Mouse (Mus musculus) frontal cortex, postnatal 36 days (tissue): ENCODE data around the gene Mycn.

Experiments
- DNase-seq, 2 experiments: peaks; one replicate each; pipeline ENCODE4 v3.0.0; 2022; ENCODE audit warnings: low spot score in 2 of 2

Gene Mycn

DNA sequence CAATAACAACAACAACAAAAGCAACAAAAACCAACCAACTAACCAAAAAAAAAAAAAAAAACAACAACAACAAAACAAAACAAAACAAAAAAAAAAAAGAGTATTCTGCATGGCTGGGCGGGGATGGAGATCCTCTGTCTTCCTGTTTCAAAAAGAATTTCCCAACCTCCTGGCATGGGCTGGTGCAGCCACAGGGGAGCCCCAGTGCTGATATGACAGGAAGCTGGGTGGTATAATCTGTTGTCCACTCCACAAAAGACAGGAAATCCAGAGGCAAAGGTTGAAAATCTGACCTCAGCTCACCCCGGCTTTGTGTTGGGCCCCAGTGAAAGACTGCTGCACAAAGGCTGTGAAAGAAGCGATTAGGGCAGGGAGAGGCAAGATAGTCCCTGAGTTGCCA is 17.3 kb downstream of the Mycn start:
- DNase-seq, result no peak

DNA sequence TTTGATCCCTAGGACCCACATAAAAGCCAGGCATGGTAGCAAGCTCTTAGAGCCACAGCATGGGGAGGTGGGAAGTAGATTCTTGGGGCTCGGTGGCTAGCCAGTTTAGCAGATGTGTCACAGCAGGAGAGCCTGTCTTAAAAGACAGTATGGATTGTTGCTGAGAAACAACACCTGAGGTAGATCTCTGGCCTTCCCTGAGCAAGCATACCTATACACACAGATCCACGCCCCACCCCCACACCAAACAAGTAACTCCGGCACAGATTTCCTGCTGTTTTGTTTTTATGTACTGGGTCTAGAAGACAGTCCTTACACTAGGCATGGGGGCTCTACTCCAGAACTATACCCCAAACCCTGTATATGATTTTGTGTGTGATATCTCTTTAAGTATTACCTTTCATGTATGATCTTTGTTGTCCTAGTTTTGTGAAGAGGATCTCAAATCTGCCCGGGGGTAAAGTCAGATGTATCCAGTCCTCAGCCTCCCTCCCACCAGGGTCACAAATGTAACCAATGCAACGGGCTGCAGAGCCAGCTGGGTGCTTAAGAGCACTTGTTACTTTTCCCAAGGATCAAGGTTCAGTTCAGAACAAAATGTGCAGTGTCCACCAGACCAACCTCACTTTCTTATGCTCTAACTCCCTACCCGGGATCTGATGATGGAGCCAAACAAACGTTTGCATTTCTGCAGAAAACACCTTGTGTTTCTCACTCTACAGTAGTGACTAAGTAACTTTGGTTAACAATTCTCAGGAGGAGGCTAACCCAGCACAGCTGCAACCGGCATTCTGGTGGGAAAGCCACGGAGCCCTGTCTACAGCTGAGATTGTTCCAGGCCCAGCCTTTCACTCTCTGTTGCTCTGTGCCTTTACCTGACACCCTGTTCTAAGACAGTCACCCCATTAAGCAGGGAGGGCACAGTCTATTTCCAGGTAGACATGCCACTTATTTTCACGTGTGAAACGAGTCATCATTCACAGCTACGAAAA is 21.3 kb downstream of the Mycn start:
- no peak for DNase-seq

DNA sequence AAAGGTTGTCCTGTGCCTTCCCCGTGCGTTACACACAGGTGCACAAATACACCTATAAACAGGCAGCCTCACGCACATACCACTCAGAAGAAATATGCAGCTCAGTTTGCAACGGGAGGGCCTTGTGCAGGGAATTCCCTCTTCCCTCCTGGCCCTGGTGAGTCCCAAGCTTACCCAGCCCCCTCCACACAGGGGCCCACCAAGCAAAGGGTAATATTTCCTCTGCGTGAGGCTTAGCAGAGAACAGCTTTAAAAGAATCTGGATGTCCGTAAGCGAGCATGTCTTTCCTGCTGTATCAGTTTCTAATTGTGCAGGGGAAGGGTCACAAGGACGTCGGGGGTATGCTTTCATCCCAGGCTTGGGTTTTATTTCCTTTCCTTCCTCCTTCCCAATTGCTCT is 25.4 kb downstream of the Mycn start:
- DNase-seq, result no peak

DNA sequence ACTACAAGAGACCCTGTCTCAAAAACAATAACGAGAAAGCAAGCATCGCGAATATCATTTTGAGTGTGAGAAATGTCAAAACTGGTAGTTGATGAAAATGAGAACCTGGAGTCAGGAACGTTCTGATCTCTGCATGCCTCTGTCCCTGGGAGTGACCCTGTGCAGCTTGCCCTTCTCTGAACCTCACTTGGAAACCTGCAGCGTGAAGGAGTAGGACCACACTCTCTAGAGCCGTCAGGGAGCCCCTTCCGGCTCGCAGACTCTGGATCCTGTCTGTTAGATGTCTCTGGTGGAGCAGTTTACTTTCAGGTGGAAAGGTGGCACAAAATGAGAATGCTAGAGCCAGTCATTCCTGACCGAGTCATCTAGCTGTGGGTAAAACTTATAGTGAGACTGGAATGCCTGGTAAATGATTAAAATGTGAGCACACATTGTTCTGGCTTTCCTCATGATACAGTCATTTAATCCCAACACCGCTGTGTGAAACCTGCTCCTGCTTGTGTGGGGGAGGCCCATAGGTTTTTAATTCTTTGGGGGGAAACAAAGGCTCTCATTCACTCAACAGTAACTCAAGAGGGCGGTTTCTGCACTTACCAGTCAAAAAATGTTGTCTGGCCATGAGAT is 31.2 kb downstream of the Mycn start:
- no peak for DNase-seq

DNA sequence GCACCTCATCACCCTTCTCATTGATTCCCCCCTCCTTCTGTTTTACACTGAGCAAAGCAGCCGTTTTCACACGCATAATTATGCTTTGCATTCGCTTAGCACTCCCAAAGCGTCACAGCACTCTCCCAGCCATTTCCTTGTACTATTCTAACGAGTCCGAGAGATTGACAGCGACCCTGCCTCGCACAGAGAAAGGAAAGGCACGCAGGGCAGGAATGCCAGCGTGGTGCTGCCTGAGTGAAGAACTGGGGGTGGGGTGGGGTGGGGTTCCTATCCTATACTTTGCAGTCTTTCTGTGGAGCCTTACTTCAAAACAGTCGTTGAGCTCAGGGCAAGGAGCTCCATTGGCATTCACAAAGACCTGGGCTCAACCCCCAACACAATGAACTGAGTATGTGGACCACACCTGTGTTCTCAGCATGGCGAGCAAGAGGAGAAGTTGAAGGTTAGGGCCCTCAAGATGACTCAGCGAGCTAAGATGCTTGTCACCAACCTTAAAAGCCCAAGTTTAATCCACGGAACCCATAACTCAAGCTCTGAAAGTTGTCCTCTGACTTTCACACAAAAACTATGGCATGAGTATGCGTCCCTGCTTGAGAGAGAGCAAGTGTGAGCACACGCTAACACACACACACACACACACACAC is 32.0 kb downstream of the Mycn start:
- no peak for DNase-seq

DNA sequence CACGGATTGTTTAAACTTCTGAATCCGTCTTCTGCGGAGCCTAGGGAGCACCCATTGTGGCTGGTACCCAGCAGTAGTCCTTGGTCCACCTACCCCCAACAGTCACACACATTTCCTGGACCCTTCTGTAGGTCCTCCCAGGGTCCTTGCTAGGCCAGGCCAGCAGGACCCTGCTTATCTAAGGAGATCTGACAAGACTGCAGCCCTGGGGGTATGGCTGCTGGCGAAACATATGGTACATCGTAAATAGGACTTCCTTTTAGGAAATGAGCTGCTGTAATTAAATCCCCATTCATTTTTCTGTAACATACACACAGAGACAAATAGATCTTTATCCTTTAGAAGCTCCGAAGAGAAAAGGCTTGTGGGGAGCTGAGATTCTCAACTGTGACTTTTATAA is 34.9 kb downstream of the Mycn start:
- DNase-seq, result no peak

DNA sequence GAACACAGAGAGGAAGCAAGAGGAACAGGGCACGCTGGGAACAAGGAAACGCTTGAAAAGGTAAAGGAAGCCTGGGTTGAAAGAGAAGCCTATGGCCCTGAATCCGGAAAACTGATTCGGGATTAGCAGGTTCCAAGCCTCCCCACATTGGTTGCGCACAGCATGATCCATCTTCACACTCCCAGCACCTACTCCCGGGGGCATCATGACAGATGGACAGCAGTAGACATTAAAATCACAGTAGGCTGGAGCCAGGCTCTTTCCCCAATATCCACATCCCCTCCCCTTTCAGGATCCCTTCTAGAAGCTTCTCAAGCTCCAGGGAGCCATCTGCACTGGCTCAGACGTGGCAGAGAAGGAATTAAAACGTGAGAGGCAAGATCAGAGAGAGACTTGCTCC is 35.4 kb downstream of the Mycn start:
- no peak for DNase-seq

DNA sequence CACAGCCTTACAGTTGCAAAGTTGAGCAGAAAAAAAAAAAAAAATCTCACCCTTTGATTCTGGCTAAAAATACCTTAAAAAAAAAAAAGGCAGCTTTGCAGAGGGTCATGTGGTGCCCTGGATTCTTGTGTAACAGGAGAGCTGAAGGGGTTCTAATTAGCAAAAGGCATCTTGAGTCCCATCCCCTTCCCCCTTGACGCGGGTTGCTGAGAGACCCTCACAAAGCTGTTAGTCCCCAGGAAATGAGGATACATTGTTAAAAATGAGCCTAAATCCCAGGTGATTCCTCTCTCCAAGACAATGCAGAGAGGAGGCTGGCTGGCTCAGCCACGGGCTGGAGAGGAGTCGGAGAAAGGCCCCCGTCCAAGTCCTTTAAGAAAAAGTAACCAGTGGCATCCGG is 36.6 kb downstream of the Mycn start:
- DNase-seq, result peak in 1 of 2 experiments; percentile 1

DNA sequence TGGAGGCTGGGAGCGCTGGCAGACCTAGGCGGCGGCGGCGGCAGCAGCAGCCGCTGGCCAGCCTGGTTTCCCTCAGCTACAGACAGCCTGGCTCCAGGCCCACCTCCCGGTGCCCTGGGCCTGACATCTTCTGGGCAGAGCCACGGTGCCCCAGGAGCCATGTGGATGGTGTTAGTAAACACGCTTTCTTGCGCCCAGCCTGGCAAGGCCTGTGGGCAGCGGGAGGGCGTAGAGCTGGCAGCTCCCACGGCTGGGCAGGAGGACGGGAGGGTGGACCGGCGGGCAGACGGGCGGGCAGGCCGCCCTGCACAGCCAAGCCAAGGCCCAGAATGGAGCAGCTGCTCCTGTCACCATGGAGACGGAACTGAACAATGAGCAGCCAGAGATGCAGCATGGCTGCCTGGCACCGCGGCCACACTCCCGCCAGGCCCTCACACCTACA is 37.2 kb downstream of the Mycn start:
- DNase-seq, result peak; percentile 78 to 87

DNA sequence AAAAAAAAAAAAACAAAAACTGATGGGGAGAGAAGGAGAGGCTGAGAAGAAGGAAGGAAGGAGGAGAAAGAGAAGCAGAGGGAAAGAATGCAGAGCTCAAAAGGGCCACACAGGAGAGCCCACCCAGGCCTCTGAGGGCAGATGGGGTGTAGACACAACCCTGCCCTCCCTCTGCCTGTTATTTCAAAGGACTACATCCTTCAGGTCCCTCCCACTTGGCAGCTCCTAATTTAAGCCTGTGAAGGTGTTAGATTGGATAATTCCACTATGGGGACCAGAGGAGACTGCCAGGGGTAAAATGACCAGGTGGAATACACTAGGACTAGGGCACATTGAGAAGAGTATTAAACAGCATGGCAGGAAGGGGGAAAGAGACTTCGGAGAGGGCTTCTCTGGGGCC is 37.6 kb downstream of the Mycn start:
- no peak for DNase-seq

DNA sequence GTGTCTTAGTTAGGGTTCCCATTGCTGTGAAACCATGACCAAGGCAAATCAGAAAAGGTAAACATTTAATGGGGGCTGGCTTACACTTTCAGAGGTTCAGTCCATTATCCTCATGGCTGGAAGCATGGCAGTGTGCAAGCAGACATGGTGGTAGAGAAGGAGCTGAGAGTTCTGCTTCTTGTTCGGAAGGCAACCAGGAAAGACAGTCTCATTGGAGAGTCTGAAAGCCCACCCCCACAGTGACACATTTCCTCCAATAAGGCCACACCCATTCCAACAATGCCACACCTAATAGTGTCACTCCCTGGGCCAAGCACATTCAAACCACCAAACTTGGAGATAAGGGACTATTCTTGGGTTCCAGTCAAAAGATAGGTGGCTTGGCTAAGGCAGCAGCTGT is 39.3 kb downstream of the Mycn start:
- no peak for DNase-seq

DNA sequence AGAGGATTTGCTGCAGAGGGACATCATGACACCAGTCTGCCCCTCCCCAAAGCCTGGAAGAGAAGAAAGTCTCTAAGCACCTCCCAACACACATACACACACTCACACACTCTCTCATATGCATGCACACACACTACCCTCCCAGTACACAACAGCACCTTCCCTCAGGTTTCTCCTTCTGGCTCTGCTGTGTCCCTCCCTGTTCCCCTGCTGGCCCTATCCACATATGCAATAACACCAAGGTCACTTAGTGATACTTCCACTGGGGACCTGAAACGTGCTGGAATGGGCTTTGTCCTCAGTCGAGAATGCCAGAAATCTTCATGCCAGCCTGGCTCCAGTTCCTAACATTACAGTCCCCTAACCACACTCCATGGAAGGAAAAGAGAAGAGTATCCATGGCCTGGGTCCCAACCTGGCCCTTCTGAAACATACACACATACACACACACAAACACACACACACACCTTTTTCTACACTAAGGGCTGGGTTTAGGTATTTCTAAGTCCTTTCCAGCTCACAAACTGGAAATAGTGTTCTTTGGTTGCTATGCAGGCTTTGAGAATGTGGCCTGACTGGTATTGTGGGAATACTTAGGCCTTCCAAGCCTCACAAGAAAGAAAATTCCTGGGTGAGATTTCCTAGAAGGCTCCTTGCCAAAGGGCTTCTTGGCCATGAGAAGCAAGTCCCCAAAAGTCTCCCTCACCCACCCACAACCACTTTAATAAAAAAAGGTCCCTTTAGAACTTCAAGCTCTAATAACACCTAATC is 43.2 kb downstream of the Mycn start:
- no peak for DNase-seq

DNA sequence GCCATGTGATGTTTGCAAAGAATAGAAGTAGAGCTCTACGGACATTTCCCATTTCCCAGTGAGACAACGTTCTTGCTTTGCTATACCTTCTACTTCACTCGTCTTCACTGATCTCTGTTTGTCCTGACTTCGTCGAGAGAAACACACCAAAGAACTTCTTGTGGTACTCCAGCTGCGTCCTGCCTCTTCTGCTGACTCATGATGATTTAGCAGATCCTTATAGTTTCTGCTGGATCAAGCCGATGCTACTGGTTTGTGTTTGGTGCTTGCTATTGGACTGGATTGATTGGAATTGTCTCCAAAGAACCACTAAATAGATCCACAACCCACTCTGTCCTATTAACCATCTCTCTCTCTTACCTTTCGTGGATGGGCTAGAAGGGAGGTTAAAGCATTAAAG is 47.7 kb downstream of the Mycn start:
- DNase-seq, result no peak

DNA sequence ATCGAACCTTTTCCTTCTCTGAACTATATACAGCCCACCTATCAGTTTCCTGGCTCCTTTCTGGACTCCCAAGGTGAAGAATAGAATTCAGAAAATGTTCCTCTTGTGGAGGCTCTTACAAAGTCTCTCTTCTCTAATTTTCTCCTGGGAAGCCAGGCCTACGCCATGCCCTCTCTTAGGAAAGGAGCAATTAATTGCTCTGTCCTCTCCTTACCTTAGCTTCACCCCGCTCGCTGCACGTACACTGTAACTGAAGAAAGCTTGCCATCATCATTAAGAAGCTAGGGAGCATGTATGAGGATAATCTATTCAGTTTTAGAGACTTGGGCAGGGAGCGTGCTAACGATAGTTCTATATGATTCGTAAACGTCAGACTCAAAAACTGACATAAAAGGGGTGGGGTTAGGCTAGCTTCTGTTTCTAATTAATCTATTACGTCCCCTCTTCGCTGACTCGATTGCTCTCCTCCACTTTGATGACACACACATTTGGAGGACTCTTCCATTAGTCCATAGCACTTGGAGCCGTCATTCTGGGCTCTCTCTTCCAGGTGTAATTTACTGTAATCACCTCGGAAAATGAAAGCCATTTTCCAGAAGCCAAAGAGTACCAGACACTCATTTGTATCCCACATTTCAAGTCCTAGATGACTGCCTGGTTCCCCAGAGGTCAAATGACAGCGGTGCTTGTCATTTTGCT is 55.4 kb downstream of the Mycn start:
- DNase-seq, result no peak
